ENCODE assay signal across 17 mouse cellular contexts in genomic region chr9:65548311-65548710, GRCm38 (mm10). TPM values are rescaled to one million over a fixed set of nuclear protein-coding genes. Genes with fewer than 3 reads are reported as not detected.
A peak's percentile ranks its signal among the peaks of the same experiment; 100 is the strongest.
DNase-seq lines count a peak whose midpoint lies in the region; ATAC-seq and TF ChIP-seq lines count a peak whose summit lies in the region.
"Had no signal": no experiment of that assay in that cellular context is flagged by ENCODE, and none has a peak within 500 bp of the region (broad histone marks: within the 10 kb centered on the region; RNA-seq: fewer than 3 reads in every experiment).

No protein-coding gene starts in this region.

- TF ChIP-seq POLR2A in embryonic fibroblast, embryonic 13.5 days (IDR thresholded peaks at IDR 0.05; ENCODE audit: low read depth, low read length) = no peak

- H3K9me3 ChIP-seq in forebrain, embryonic 10.5 days = no peaks in the 10 kb centered on the region
- no peaks in the 10 kb centered on the region for H3K9me3 ChIP-seq in forebrain, embryonic 13.5 days (replicated peaks)
- no peaks in the 10 kb centered on the region for H3K9me3 ChIP-seq in midbrain, embryonic 16.5 days (replicated peaks; ENCODE audit: control insufficient read depth, low read length, poor library complexity, severe bottlenecking)
- no peaks in the 10 kb centered on the region for H3K9me3 ChIP-seq in midbrain, embryonic 14.5 days (ENCODE audit: control insufficient read depth, low read length)
- H3K9me3 ChIP-seq in neural tube, embryonic 11.5 days (ENCODE audit: control insufficient read depth, low read length) = no peaks in the 10 kb centered on the region
- H3K9me3 ChIP-seq: G1E; midbrain, embryonic 12.5 days had no signal

- no peak overlapping the region for H3K9ac ChIP-seq in forebrain, embryonic 13.5 days
- H3K9ac ChIP-seq in midbrain, embryonic 16.5 days (ENCODE audit: low read depth, low read length) = peak overlapping the region; percentile 14; the same call in 1 of the 2 replicates
- H3K9ac ChIP-seq in midbrain, embryonic 14.5 days (replicated peaks; ENCODE audit: low read length) = no peak overlapping the region
- H3K9ac ChIP-seq in neural tube, embryonic 11.5 days (ENCODE audit: low read length) = peak overlapping the region; percentile 28; the same call in 1 of the 2 replicates
- H3K9ac ChIP-seq: midbrain, embryonic 12.5 days had no signal

- no peak for ATAC-seq in forebrain, embryonic 13.5 days
- ATAC-seq in midbrain, embryonic 16.5 days = no peak
- no peak for ATAC-seq in midbrain, embryonic 14.5 days (ENCODE audit: low FRiP score, low TSS enrichment)
- no peak for ATAC-seq in neural tube, embryonic 11.5 days (ENCODE audit: insufficient read depth, low FRiP score, low TSS enrichment)

- H3K27me3 ChIP-seq in forebrain, embryonic 10.5 days (ENCODE audit: poor library complexity, severe bottlenecking) = no peaks in the 10 kb centered on the region
- H3K27me3 ChIP-seq in forebrain, embryonic 13.5 days = no peaks in the 10 kb centered on the region
- H3K27me3 ChIP-seq in midbrain, embryonic 16.5 days (ENCODE audit: control insufficient read depth, insufficient read depth, low read depth, low read length) = no peaks in the 10 kb centered on the region
- no peaks in the 10 kb centered on the region for H3K27me3 ChIP-seq in midbrain, embryonic 14.5 days (ENCODE audit: control insufficient read depth, insufficient read depth, low read length)
- no peaks in the 10 kb centered on the region for H3K27me3 ChIP-seq in neural tube, embryonic 11.5 days (ENCODE audit: control insufficient read depth, insufficient read depth, low read length)
- H3K27me3 ChIP-seq: midbrain, embryonic 12.5 days had no signal

- no peak for DNase-seq in forebrain, embryonic 10.5 days (ENCODE audit: extremely low spot score, low spot score)
- DNase-seq in midbrain, embryonic 14.5 days = no peak
- peak; percentile 10 for DNase-seq in neural tube, embryonic 11.5 days (ENCODE audit: low spot score)
- DNase-seq in urinary bladder, postnatal 10 days (ENCODE audit: low spot score) = no peak
- no peak for DNase-seq in left cerebral cortex, adult 2 months (ENCODE audit: extremely low spot score in 1 of 2, low spot score in 2 of 2)
- DNase-seq: B cell, adult 2 months; gastrocnemius, postnatal 10 days; kidney, postnatal 4 days; lung, adult 2 months had no signal

- peaks cover 6% of the 10 kb centered on the region; the same call in 1 of the 2 replicates for H3K36me3 ChIP-seq in forebrain, embryonic 10.5 days (replicated peaks)
- H3K36me3 ChIP-seq in forebrain, embryonic 13.5 days (ENCODE audit: poor library complexity, severe bottlenecking) = no peaks in the 10 kb centered on the region
- H3K36me3 ChIP-seq in midbrain, embryonic 16.5 days (ENCODE audit: control insufficient read depth, insufficient read depth, low read length) = no peaks in the 10 kb centered on the region
- no peaks in the 10 kb centered on the region for H3K36me3 ChIP-seq in midbrain, embryonic 14.5 days (ENCODE audit: control insufficient read depth, insufficient read depth, low read length)
- H3K36me3 ChIP-seq in neural tube, embryonic 11.5 days (ENCODE audit: control insufficient read depth, insufficient read depth, low read length) = no peaks in the 10 kb centered on the region
- H3K36me3 ChIP-seq: midbrain, embryonic 12.5 days had no signal

- no peak overlapping the region for H3K4me3 ChIP-seq in forebrain, embryonic 10.5 days
- no peak overlapping the region for H3K4me3 ChIP-seq in forebrain, embryonic 13.5 days
- no peak overlapping the region for H3K4me3 ChIP-seq in midbrain, embryonic 16.5 days (ENCODE audit: low read depth, low read length)
- H3K4me3 ChIP-seq in midbrain, embryonic 14.5 days (replicated peaks; ENCODE audit: low read depth, low read length) = no peak overlapping the region
- H3K4me3 ChIP-seq in embryonic fibroblast, embryonic 13.5 days (ENCODE audit: insufficient read depth, low read length) = no peak overlapping the region
- no peak overlapping the region for H3K4me3 ChIP-seq in neural tube, embryonic 11.5 days (ENCODE audit: low read depth, low read length)
- H3K4me3 ChIP-seq in left cerebral cortex, adult 2 months = no peak overlapping the region
- H3K4me3 ChIP-seq: midbrain, embryonic 12.5 days had no signal

- H3K27ac ChIP-seq in forebrain, embryonic 10.5 days = peak overlapping the region; percentile 26; the same call in 1 of the 2 replicates
- no peak overlapping the region for H3K27ac ChIP-seq in forebrain, embryonic 13.5 days
- no peak overlapping the region for H3K27ac ChIP-seq in midbrain, embryonic 16.5 days (ENCODE audit: low read length)
- H3K27ac ChIP-seq in midbrain, embryonic 14.5 days (replicated peaks; ENCODE audit: low read depth, low read length) = no peak overlapping the region
- H3K27ac ChIP-seq in embryonic fibroblast, embryonic 13.5 days (ENCODE audit: insufficient read depth, low read length) = peak overlapping the region; percentile 74
- 0 out of 2 replicates have a peak overlapping the region, but pooled peaks have one; percentile 29 for H3K27ac ChIP-seq in neural tube, embryonic 11.5 days (ENCODE audit: low read depth, low read length)
- H3K27ac ChIP-seq in left cerebral cortex, adult 2 months = no peak overlapping the region
- H3K27ac ChIP-seq: midbrain, embryonic 12.5 days had no signal

- 84% methylated on average over 8 of the region's 8 CpGs for WGBS in forebrain, embryonic 10.5 days
- 68% methylated on average over 8 of the region's 8 CpGs for WGBS in forebrain, embryonic 13.5 days
- WGBS in midbrain, embryonic 16.5 days = 60% methylated on average over 8 of the region's 8 CpGs
- WGBS in midbrain, embryonic 14.5 days = 59% methylated on average over 8 of the region's 8 CpGs
- WGBS in neural tube, embryonic 11.5 days = 61% methylated on average over 8 of the region's 8 CpGs

- H3K4me2 ChIP-seq in forebrain, embryonic 13.5 days = no peak overlapping the region
- no peak overlapping the region for H3K4me2 ChIP-seq in midbrain, embryonic 16.5 days (ENCODE audit: low read length)
- H3K4me2 ChIP-seq in midbrain, embryonic 14.5 days (ENCODE audit: low read length) = no peak overlapping the region
- no peak overlapping the region for H3K4me2 ChIP-seq in neural tube, embryonic 11.5 days (ENCODE audit: low read depth)
- H3K4me2 ChIP-seq: midbrain, embryonic 12.5 days had no signal

- intact Hi-C loops in left cerebral cortex, adult 2 months (cut with DNase I) = no loop called here

- peaks cover 47% of the 10 kb centered on the region for H3K4me1 ChIP-seq in forebrain, embryonic 10.5 days
- peaks cover 21% of the 10 kb centered on the region for H3K4me1 ChIP-seq in forebrain, embryonic 13.5 days
- H3K4me1 ChIP-seq in midbrain, embryonic 16.5 days (ENCODE audit: control insufficient read depth, insufficient read depth, low read length) = no peaks in the 10 kb centered on the region
- 0 out of 2 replicates have a peak, but pooled peaks cover 3% of the 10 kb centered on the region for H3K4me1 ChIP-seq in midbrain, embryonic 14.5 days (ENCODE audit: control insufficient read depth, insufficient read depth, low read length)
- H3K4me1 ChIP-seq in embryonic fibroblast, embryonic 13.5 days (ENCODE audit: control insufficient read depth, insufficient read depth, low read length) = peaks cover 27% of the 10 kb centered on the region
- H3K4me1 ChIP-seq in neural tube, embryonic 11.5 days (ENCODE audit: control insufficient read depth, insufficient read depth, low read length) = peaks cover 17% of the 10 kb centered on the region

- no peak for TF ChIP-seq CTCF in embryonic fibroblast, embryonic 13.5 days (IDR thresholded peaks at IDR 0.05; ENCODE audit: borderline replicate concordance, insufficient read depth, low read length)
- no peak for TF ChIP-seq CTCF in left cerebral cortex, adult 2 months (IDR thresholded peaks at IDR 0.05)

RNA-seq across cellular contexts. Expression of gene Ankdd1a, which starts 28.3 kb away (rescaled TPM):
- not detected in 2 replicates for polyA plus RNA-seq in forebrain, embryonic 10.5 days (2016; fragmentation: Nextera tagmentation; extraction: Ambion mirVana)
- 0.14 TPM in 1 of 2 replicates, not detected in the other for polyA plus RNA-seq in forebrain, embryonic 13.5 days (2015; fragmentation: Nextera tagmentation; extraction: Ambion mirVana)
- 1.1 and 1.8 TPM in 2 replicates for polyA plus RNA-seq in midbrain, embryonic 16.5 days (2015; fragmentation: Nextera tagmentation; extraction: Ambion mirVana)
- polyA plus RNA-seq in midbrain, embryonic 14.5 days (2014; fragmentation: Nextera tagmentation; extraction: Ambion mirVana) = 0.55 and 1.00 TPM in 2 replicates
- polyA plus RNA-seq in embryonic fibroblast, embryonic 13.5 days (2011; ENCODE audit: insufficient read length, low read depth, missing spikeins) = not detected in 2 replicates
- polyA plus RNA-seq in neural tube, embryonic 11.5 days (2014; fragmentation: Nextera tagmentation; extraction: Ambion mirVana) = 0.21 TPM in 1 of 2 replicates, not detected in the other
- total RNA-seq in left cerebral cortex, adult 2 months (2021) = 1 to 10 TPM; 2.7 to 3.5 TPM
- total RNA-seq: common myeloid progenitor, adult 5-6 weeks; gastrocnemius, postnatal 10 days had no signal
- polyA plus RNA-seq: G1E; heart, embryonic 14.5 days; small intestine, adult 2 months had no signal

RNA-seq across cellular contexts. Expression of gene Plekho2, which starts 31.5 kb away (rescaled TPM):
- 11.1 and 11.9 TPM in 2 replicates for polyA plus RNA-seq in forebrain, embryonic 10.5 days (2016; fragmentation: Nextera tagmentation; extraction: Ambion mirVana)
- 4.9 and 5.5 TPM in 2 replicates for polyA plus RNA-seq in forebrain, embryonic 13.5 days (2015; fragmentation: Nextera tagmentation; extraction: Ambion mirVana)
- polyA plus RNA-seq in midbrain, embryonic 16.5 days (2015; fragmentation: Nextera tagmentation; extraction: Ambion mirVana) = 3.1 and 3.8 TPM in 2 replicates
- polyA plus RNA-seq in midbrain, embryonic 14.5 days (2014; fragmentation: Nextera tagmentation; extraction: Ambion mirVana) = 2.9 and 4.6 TPM in 2 replicates
- 58.1 and 78.4 TPM in 2 replicates for polyA plus RNA-seq in embryonic fibroblast, embryonic 13.5 days (2011; ENCODE audit: insufficient read length, low read depth, missing spikeins)
- 10.5 and 13.3 TPM in 2 replicates for polyA plus RNA-seq in neural tube, embryonic 11.5 days (2014; fragmentation: Nextera tagmentation; extraction: Ambion mirVana)
- 10 to 100 TPM; 13.3 to 15.1 TPM for total RNA-seq in left cerebral cortex, adult 2 months (2021)

RNA-seq across cellular contexts. Expression of gene Pif1, which starts 38.6 kb away (rescaled TPM):
- polyA plus RNA-seq in forebrain, embryonic 10.5 days (2016; fragmentation: Nextera tagmentation; extraction: Ambion mirVana) = 30.9 and 31.9 TPM in 2 replicates
- 21.2 and 21.5 TPM in 2 replicates for polyA plus RNA-seq in forebrain, embryonic 13.5 days (2015; fragmentation: Nextera tagmentation; extraction: Ambion mirVana)
- polyA plus RNA-seq in midbrain, embryonic 16.5 days (2015; fragmentation: Nextera tagmentation; extraction: Ambion mirVana) = 2.0 and 2.1 TPM in 2 replicates
- 1.5 and 2.6 TPM in 2 replicates for polyA plus RNA-seq in midbrain, embryonic 14.5 days (2014; fragmentation: Nextera tagmentation; extraction: Ambion mirVana)
- 8.3 and 10.9 TPM in 2 replicates for polyA plus RNA-seq in embryonic fibroblast, embryonic 13.5 days (2011; ENCODE audit: insufficient read length, low read depth, missing spikeins)
- 10.2 and 11.1 TPM in 2 replicates for polyA plus RNA-seq in neural tube, embryonic 11.5 days (2014; fragmentation: Nextera tagmentation; extraction: Ambion mirVana)
- total RNA-seq in left cerebral cortex, adult 2 months (2021) = under 1 TPM; 0.20 to 0.28 TPM

Comparison
In these comparisons a context has a peak if more than half of its experiments do, and no peak if none do; other contexts are left out.
1. H3K27ac ChIP-seq: peak in forebrain, embryonic 10.5 days (single experiment), embryonic fibroblast, embryonic 13.5 days (single experiment) and neural tube, embryonic 11.5 days (single experiment); none in forebrain, embryonic 13.5 days (single experiment), midbrain, embryonic 16.5 days (single experiment), midbrain, embryonic 14.5 days (single experiment) and left cerebral cortex, adult 2 months (single experiment).
2. H3K9ac ChIP-seq: peak in midbrain, embryonic 16.5 days (single experiment) and neural tube, embryonic 11.5 days (single experiment); none in forebrain, embryonic 13.5 days (single experiment) and midbrain, embryonic 14.5 days (single experiment).